Mouse (Mus musculus): Measurements from ENCODE around the gene Gadd45a. TPM values are rescaled to one million over a fixed set of nuclear protein-coding genes. Genes with fewer than 3 reads are reported as not detected.
A peak's percentile ranks its signal among the peaks of the same experiment; 100 is the strongest.
"Not testable (repeated sequence)": the region's sequence is repeated elsewhere in the genome, so short reads cannot be mapped to it uniquely, and the experiment has no call there.

Gene Gadd45a
- polyA plus RNA-seq, 1 experiment from 2014 or later, result 68.1 TPM

GRCm38 (mm10) chr6:67023729-67024128 lies 13.5 kb downstream of the Gadd45a start:
- no peaks in the 10 kb centered on the region for H3K4me1 ChIP-seq (replicated peaks; ENCODE audit: control insufficient read depth, insufficient read depth, low read length)

GRCm38 (mm10) chr6:67021308-67021707 lies 15.9 kb downstream of the Gadd45a start:
- Histone ChIP-seq H3K27ac (ENCODE audit: low read depth, low read length) (no peak overlapping the region), H3K27me3 (replicated peaks; ENCODE audit: control insufficient read depth, insufficient read depth, low read length) (no peaks in the 10 kb centered on the region), H3K9me3 (ENCODE audit: control insufficient read depth) (no peaks in the 10 kb centered on the region), H3K4me3 (ENCODE audit: low read depth, low read length) (no peak overlapping the region), H3K36me3 (ENCODE audit: control insufficient read depth, insufficient read depth) (peaks cover 37% of the 10 kb centered on the region), H3K4me2 (replicated peaks; ENCODE audit: low read depth) (no peak overlapping the region), H3K9ac (ENCODE audit: low read depth, low read length) (no peak overlapping the region), H3K4me1 (replicated peaks; ENCODE audit: control insufficient read depth, insufficient read depth, low read length) (peaks cover 6% of the 10 kb centered on the region; the same call in 1 of the 2 replicates)
- WGBS, result 80% methylated on average over 5 of the region's 5 CpGs
- no peak for TF ChIP-seq CTCF (IDR thresholded peaks at IDR 0.05; ENCODE audit: low read depth)
- ATAC-seq, result no peak

More at GRCm38 (mm10) chr6:67023729-67024128, 13.5 kb downstream of the Gadd45a start:
- WGBS, result 60% methylated on average over 4 of the region's 4 CpGs
- ATAC-seq, result no peak
- no peak for TF ChIP-seq CTCF (IDR thresholded peaks at IDR 0.05; ENCODE audit: low read depth)
- H3K9me3 ChIP-seq (ENCODE audit: control insufficient read depth), result no peaks in the 10 kb centered on the region
- H3K4me2 ChIP-seq (replicated peaks; ENCODE audit: low read depth), result no peak overlapping the region
- H3K9ac ChIP-seq (ENCODE audit: low read depth, low read length), result no peak overlapping the region
- H3K4me3 ChIP-seq (ENCODE audit: low read depth, low read length), result no peak overlapping the region
- peaks cover 23% of the 10 kb centered on the region; the same call in 1 of the 2 replicates for H3K36me3 ChIP-seq (ENCODE audit: control insufficient read depth, insufficient read depth)
- H3K27ac ChIP-seq (ENCODE audit: low read depth, low read length), result no peak overlapping the region
- H3K27me3 ChIP-seq (replicated peaks; ENCODE audit: control insufficient read depth, insufficient read depth, low read length), result no peaks in the 10 kb centered on the region

GRCm38 (mm10) chr6:67019001-67019400 lies 18.3 kb downstream of the Gadd45a start:
- Histone ChIP-seq H3K4me1 (replicated peaks; ENCODE audit: control insufficient read depth, insufficient read depth, low read length) (peaks cover 11% of the 10 kb centered on the region), H3K36me3 (ENCODE audit: control insufficient read depth, insufficient read depth) (peaks cover 37% of the 10 kb centered on the region)
- H3K4me2 ChIP-seq (replicated peaks; ENCODE audit: low read depth); H3K9me3 ChIP-seq (ENCODE audit: control insufficient read depth); H3K27me3 ChIP-seq (replicated peaks; ENCODE audit: control insufficient read depth, insufficient read depth, low read length); ATAC-seq; H3K4me3 ChIP-seq (ENCODE audit: low read depth, low read length); H3K27ac ChIP-seq (ENCODE audit: low read depth, low read length); H3K9ac ChIP-seq (ENCODE audit: low read depth, low read length): not testable (repeated sequence)
- 84% methylated on average over 7 of the region's 7 CpGs for WGBS

- no peak for TF ChIP-seq CTCF (IDR thresholded peaks at IDR 0.05; ENCODE audit: low read depth)
- no peaks in the 10 kb centered on the region for H3K9me3 ChIP-seq (ENCODE audit: control insufficient read depth)
- no peak overlapping the region for H3K4me2 ChIP-seq (replicated peaks; ENCODE audit: low read depth)
- no peak overlapping the region for H3K27ac ChIP-seq (ENCODE audit: low read depth, low read length)
- H3K4me3 ChIP-seq (ENCODE audit: low read depth, low read length), result no peak overlapping the region
- peaks cover 17% of the 10 kb centered on the region for H3K4me1 ChIP-seq (replicated peaks; ENCODE audit: control insufficient read depth, insufficient read depth, low read length)
- H3K9ac ChIP-seq (ENCODE audit: low read depth, low read length), result no peak overlapping the region
- WGBS, result 85% methylated on average over 4 of the region's 4 CpGs
- H3K27me3 ChIP-seq (replicated peaks; ENCODE audit: control insufficient read depth, insufficient read depth, low read length), result no peaks in the 10 kb centered on the region
- ATAC-seq, result no peak
- peaks cover 37% of the 10 kb centered on the region for H3K36me3 ChIP-seq (ENCODE audit: control insufficient read depth, insufficient read depth)
These were observed 18.9 kb downstream of the Gadd45a start for GRCm38 (mm10) chr6:67018365-67018764.

- Histone ChIP-seq H3K4me2 (replicated peaks; ENCODE audit: low read depth) (0 out of 2 replicates have a peak overlapping the region, but pooled peaks have one; percentile 24), H3K4me3 (ENCODE audit: low read depth, low read length) (no peak overlapping the region), H3K9me3 (ENCODE audit: control insufficient read depth) (no peaks in the 10 kb centered on the region), H3K27ac (ENCODE audit: low read depth, low read length) (peak overlapping the region; percentile 86), H3K4me1 (replicated peaks; ENCODE audit: control insufficient read depth, insufficient read depth, low read length) (peaks cover 20% of the 10 kb centered on the region), H3K9ac (ENCODE audit: low read depth, low read length) (no peak overlapping the region), H3K36me3 (ENCODE audit: control insufficient read depth, insufficient read depth) (peaks cover 29% of the 10 kb centered on the region), H3K27me3 (replicated peaks; ENCODE audit: control insufficient read depth, insufficient read depth, low read length) (no peaks in the 10 kb centered on the region)
- ATAC-seq, result no peak
- WGBS, result 28% methylated on average over 7 of the region's 7 CpGs
- TF ChIP-seq CTCF (IDR thresholded peaks at IDR 0.05; ENCODE audit: low read depth), result no peak
These were observed 20.6 kb downstream of the Gadd45a start for GRCm38 (mm10) chr6:67016520-67017111.

GRCm38 (mm10) chr6:67015739-67016519 lies 21.3 kb downstream of the Gadd45a start:
- ATAC-seq, result no peak
- no peak for TF ChIP-seq CTCF (IDR thresholded peaks at IDR 0.05; ENCODE audit: low read depth)
- Histone ChIP-seq H3K4me1 (replicated peaks; ENCODE audit: control insufficient read depth, insufficient read depth, low read length) (peaks cover 20% of the 10 kb centered on the region), H3K9me3 (ENCODE audit: control insufficient read depth) (no peaks in the 10 kb centered on the region), H3K4me3 (ENCODE audit: low read depth, low read length) (no peak overlapping the region), H3K27ac (ENCODE audit: low read depth, low read length) (peak overlapping the region; percentile 86; the same call in 1 of the 2 replicates), H3K36me3 (ENCODE audit: control insufficient read depth, insufficient read depth) (peaks cover 24% of the 10 kb centered on the region), H3K4me2 (replicated peaks; ENCODE audit: low read depth) (no peak overlapping the region), H3K27me3 (replicated peaks; ENCODE audit: control insufficient read depth, insufficient read depth, low read length) (no peaks in the 10 kb centered on the region), H3K9ac (ENCODE audit: low read depth, low read length) (no peak overlapping the region)
- WGBS, result 51% methylated on average over 8 of the region's 8 CpGs
